Mouse (Mus musculus) adipocyte (in vitro differentiated cells): ENCODE measurements around the gene Arxes2.
"Not testable (repeated sequence)": the region's sequence is repeated elsewhere in the genome, so short reads cannot be mapped to it uniquely, and the experiment has no call there.

ENCODE experiments used
- DNase-seq: peaks from one replicate; pipeline ENCODE4 v3.0.0-alpha.2; 2016; ENCODE audit warnings: low spot score

The Arxes2 gene

GRCm38 (mm10) chrX:135993664-135994119 lies at the start of gene Arxes2:
Gene Arxes2, plus strand, starts transcription at chrX:135993824.
- not testable (repeated sequence) for DNase-seq

DNA sequence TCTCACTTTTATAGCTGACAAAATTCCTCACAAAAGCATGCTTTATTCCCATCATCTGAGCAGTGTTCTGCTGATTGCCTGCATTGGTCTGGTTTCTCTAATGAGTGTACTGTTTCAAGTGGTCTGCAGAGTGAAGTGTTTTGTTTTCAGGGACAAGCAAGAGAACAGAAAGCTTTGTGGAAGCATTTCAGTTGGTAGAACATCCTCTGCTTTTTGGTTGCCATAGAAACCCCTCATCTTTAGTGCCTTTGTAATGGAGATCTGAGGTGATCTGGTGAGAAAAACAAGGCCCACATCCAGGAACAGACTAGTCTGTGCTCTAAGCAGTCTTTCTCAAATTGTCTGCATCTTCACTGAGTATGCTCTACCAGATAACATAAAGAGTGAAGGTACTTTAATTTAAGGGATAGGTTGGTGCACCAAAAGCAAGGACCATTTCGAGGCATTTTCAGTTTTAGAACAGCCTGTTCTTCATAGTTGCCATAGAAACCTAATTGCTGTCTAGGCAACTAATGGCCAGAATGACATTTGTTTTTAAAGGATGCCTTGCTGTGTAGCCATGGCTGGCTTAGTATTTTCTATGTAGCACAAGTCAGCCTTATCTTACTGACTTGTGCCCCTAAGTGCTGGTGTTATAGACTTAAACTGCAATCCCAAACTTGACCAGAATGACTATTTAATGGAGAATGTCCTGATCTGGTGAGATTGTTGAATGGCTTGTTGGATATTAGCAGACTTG lies 44.8 kb upstream of the Arxes2 start:
- no peak for DNase-seq

- DNase-seq, result no peak
Observed at GRCm38 (mm10) chrX:135956988-135957690, 36.5 kb upstream of the Arxes2 start.

DNA sequence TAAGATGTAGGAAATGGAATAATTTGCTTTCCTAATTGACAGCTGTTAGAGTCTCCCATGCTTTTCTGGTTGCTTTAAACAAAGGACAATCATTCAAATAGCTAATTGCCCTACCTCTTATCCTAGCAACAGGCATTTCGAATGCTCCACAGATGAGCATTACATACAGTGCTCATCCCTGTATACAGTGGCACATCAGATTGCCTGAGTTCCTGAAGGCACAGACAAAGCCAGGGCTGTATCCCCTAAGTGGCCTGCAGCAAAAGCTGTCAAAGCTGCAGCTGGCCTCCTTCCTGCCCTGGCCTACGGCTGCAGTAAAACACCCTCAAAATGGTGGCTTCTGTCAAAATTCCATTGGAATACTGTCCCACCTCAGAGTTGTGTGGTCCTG lies 35.9 kb upstream of the Arxes2 start:
- DNase-seq, result no peak

GRCm38 (mm10) chrX:135958589-135959225 lies 34.9 kb upstream of the Arxes2 start:
- DNase-seq, result no peak

DNA sequence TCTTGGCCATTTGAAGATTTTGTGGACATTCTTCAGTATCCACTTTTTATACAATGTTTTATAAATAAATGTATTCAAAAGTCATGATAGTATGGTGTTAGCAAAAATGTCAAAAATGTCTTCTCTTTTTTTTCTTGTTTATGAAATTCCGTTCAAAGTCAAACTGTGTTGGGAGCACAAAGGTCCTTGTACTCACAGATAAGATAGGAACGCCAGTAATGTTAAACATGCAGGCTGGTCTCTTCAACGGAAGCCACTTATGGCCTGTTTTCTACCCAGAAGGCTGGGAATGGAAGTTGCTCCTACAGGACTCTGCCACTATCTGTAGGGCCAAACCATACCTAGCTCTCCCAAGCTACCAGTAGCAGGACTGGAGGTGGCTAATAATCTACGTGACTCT lies 34.1 kb upstream of the Arxes2 start:
- DNase-seq, result no peak

DNA sequence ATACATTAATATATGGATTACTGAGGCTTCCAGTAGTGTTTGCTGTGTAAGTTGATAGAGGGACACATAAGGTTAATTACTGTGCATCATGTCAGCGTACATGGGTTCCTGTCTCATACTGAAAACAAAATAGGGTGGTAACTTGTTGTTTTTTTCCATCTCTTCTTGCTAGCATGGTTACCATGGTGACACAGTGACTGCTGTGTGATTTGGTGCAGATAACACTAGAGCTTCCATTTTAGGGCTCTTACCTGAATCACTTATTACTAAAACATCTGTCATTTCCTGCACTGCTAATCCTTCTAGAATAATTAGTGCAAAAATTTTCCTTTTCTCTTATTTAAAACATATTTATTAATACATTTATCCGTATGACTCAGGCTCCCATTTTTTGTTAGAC lies 31.3 kb upstream of the Arxes2 start:
- DNase-seq, result no peak

DNA sequence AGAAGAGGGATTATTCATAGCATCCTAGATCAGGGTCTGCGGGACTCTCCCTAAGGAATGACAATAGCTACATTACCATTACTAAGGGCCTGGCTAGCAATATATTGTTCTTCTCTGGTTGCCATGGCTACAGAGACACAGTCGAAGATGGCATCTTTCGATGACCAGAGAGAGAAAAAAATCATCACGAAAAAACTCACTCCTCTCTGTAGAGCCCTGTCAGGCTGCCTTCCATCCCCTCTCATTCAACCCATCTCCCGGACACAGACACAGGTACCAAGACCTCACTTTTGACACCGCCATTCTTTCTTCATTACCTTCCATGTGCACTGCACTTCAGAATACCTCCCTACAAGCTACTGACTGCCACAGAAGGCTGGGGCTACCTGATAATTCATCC lies 30.5 kb upstream of the Arxes2 start:
- no peak for DNase-seq

- DNase-seq, result peak; percentile 72
Observed at GRCm38 (mm10) chrX:135963629-135964028, 30.0 kb upstream of the Arxes2 start.

- DNase-seq, result no peak
Observed at GRCm38 (mm10) chrX:135973597-135974423, 19.8 kb upstream of the Arxes2 start.

- DNase-seq, result no peak
Observed at GRCm38 (mm10) chrX:135974424-135975225, 19.0 kb upstream of the Arxes2 start.

- DNase-seq, result peak; percentile 85
Observed at GRCm38 (mm10) chrX:135975226-135975552, 18.4 kb upstream of the Arxes2 start.

- no peak for DNase-seq
Observed at GRCm38 (mm10) chrX:135984539-135985260, 8.9 kb upstream of the Arxes2 start.

DNA sequence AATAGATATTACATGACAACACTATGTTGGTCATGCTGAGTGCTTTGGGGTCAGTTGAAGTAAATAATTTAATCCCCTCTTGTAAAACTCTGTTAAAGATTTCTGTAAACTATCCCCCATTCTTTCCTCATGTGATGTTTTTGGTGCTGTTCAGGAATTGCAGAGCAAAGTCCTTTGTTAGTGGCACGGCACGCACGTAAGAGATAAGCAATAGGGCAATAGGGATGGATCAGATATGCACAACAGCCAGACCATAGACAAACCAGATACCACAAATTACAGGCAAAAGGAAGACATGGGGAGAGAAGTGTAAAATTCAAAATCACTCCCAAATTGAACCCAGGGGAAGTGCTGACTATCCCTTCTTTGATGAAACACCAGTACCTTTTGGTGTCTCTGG lies 7.4 kb upstream of the Arxes2 start:
- no peak for DNase-seq

- DNase-seq, result peak; percentile 70
Observed at GRCm38 (mm10) chrX:135990661-135991060, 3.0 kb upstream of the Arxes2 start.

- not testable (repeated sequence) for DNase-seq
Observed at GRCm38 (mm10) chrX:135993192-135993594, 431 bp upstream of the Arxes2 start.

GRCm38 (mm10) chrX:136007199-136007843 lies 13.7 kb downstream of the Arxes2 start:
- DNase-seq, result no peak

DNA sequence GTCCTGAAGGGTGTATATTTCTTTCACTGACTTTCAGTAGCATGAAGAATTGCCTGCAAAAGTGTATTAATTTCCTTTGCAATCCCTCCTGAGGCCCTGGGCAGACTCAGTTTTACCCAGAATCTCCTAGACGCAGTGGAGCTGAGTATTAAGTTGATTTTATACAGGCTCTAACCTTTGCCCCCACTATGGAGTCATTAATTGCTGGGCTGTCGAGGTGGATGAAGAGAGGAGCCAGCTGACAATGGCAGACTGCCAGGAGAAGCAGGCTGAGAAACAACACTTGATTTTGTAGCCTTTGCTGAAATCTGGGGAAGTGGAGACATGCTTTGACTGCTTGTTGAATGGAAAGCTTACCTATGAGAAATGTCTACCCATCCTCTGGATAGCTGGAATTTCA lies 20.8 kb downstream of the Arxes2 start:
- DNase-seq, result peak; percentile 80

GRCm38 (mm10) chrX:136030331-136030730 lies 36.7 kb downstream of the Arxes2 start:
- DNase-seq, result no peak
